Mouse (Mus musculus): Measurements from ENCODE around the gene Gm5089. TPM values are rescaled to one million over a fixed set of nuclear protein-coding genes. Genes with fewer than 3 reads are reported as not detected.
"Not testable (repeated sequence)": the region's sequence is repeated elsewhere in the genome, so short reads cannot be mapped to it uniquely, and the experiment has no call there.

Gm5089 gene
- polyA plus RNA-seq, 1 experiment from 2014 or later: 2.3 TPM

- H3K9me3 ChIP-seq: no peaks in the 10 kb centered on the region
- WGBS: 9% methylated on average over 23 of the region's 23 CpGs
- H3K4me3 ChIP-seq (replicated peaks): peak overlapping the region; percentile 11
- no peak for ATAC-seq
- H3K4me2 ChIP-seq (replicated peaks): peak overlapping the region; percentile 41
- peaks cover 33% of the 10 kb centered on the region for H3K4me1 ChIP-seq (replicated peaks)
- H3K27me3 ChIP-seq: peaks cover 91% of the 10 kb centered on the region
- H3K27ac ChIP-seq: peak overlapping the region; percentile 69
- H3K9ac ChIP-seq (replicated peaks): peak overlapping the region; percentile 52; the same call in 1 of the 2 replicates
- H3K36me3 ChIP-seq: no peaks in the 10 kb centered on the region
Measured at GRCm38 (mm10) chr14:122467926-122468841, 17.3 kb upstream of the Gm5089 start.

- Histone ChIP-seq H3K4me3 (replicated peaks) (no peak overlapping the region), H3K9ac (replicated peaks) (no peak overlapping the region), H3K27ac (no peak overlapping the region), H3K9me3 (no peaks in the 10 kb centered on the region), H3K36me3 (no peaks in the 10 kb centered on the region), H3K4me1 (replicated peaks) (peaks cover 37% of the 10 kb centered on the region), H3K4me2 (replicated peaks) (peak overlapping the region; percentile 12; the same call in 1 of the 2 replicates), H3K27me3 (peaks cover 95% of the 10 kb centered on the region)
- ATAC-seq: no peak
- WGBS: 33% methylated on average over 7 of the region's 7 CpGs
Measured at GRCm38 (mm10) chr14:122466756-122467362, 15.9 kb upstream of the Gm5089 start.

- H3K4me2 ChIP-seq (replicated peaks): peak overlapping the region; percentile 70
- H3K27me3 ChIP-seq: peaks cover 94% of the 10 kb centered on the region
- H3K9ac ChIP-seq (replicated peaks): peak overlapping the region; percentile 80; the same call in 1 of the 2 replicates
- H3K27ac ChIP-seq: peak overlapping the region; percentile 95
- no peaks in the 10 kb centered on the region for H3K36me3 ChIP-seq
- WGBS: 24% methylated on average over 13 of the region's 13 CpGs
- H3K4me3 ChIP-seq (replicated peaks): peak overlapping the region; percentile 65
- H3K4me1 ChIP-seq (replicated peaks): peaks cover 37% of the 10 kb centered on the region
- ATAC-seq: no peak
- no peaks in the 10 kb centered on the region for H3K9me3 ChIP-seq
Measured at GRCm38 (mm10) chr14:122465931-122466490, 15.1 kb upstream of the Gm5089 start.

GRCm38 (mm10) chr14:122464763-122465741, 14.1 kb upstream of the Gm5089 start, which contains the start of gene Zic5:
Gene Zic5, minus strand, starts transcription at chr14:122465677.
- Histone ChIP-seq H3K4me2 (replicated peaks) (peak within 1 kb of the TSS; percentile 70), H3K4me1 (replicated peaks) (peaks cover 37% of the 10 kb centered on the region), H3K27ac (peak within 1 kb of the TSS; percentile 95), H3K36me3 (no peaks in the 10 kb centered on the region), H3K9me3 (no peaks in the 10 kb centered on the region), H3K4me3 (replicated peaks) (peak within 1 kb of the TSS; percentile 65), H3K9ac (replicated peaks) (peak within 1 kb of the TSS; percentile 80), H3K27me3 (peaks cover 91% of the 10 kb centered on the region)
- ATAC-seq: peak; percentile 83
- WGBS: under 1% methylated on average over 46 of the region's 62 CpGs

- WGBS: 0% methylated on average over 29 of the region's 62 CpGs
- Histone ChIP-seq H3K27ac (peak overlapping the region; percentile 95), H3K36me3 (no peaks in the 10 kb centered on the region), H3K4me3 (replicated peaks) (peak overlapping the region; percentile 65), H3K4me2 (replicated peaks) (peak overlapping the region; percentile 70), H3K9me3 (no peaks in the 10 kb centered on the region), H3K4me1 (replicated peaks) (peaks cover 37% of the 10 kb centered on the region), H3K27me3 (peaks cover 89% of the 10 kb centered on the region), H3K9ac (replicated peaks) (peak overlapping the region; percentile 80)
- ATAC-seq: peak; percentile 12
Measured at GRCm38 (mm10) chr14:122464351-122464762, 13.4 kb upstream of the Gm5089 start.

GRCm38 (mm10) chr14:122463734-122464341, 12.9 kb upstream of the Gm5089 start:
- Histone ChIP-seq H3K4me2 (replicated peaks) (peak overlapping the region; percentile 70), H3K27ac (peak overlapping the region; percentile 95), H3K27me3 (peaks cover 84% of the 10 kb centered on the region), H3K9ac (replicated peaks) (peak overlapping the region; percentile 80), H3K4me3 (replicated peaks) (peak overlapping the region; percentile 65), H3K4me1 (replicated peaks) (peaks cover 37% of the 10 kb centered on the region)
- WGBS: 2% methylated on average over 58 of the region's 58 CpGs
- peak; percentile 34 for ATAC-seq
- not testable (repeated sequence) for H3K36me3 ChIP-seq, H3K9me3 ChIP-seq

- no peaks in the 10 kb centered on the region for H3K9me3 ChIP-seq
- peak overlapping the region; percentile 70 for H3K4me2 ChIP-seq (replicated peaks)
- under 1% methylated on average over 34 of the region's 40 CpGs for WGBS
- H3K4me3 ChIP-seq (replicated peaks): peak overlapping the region; percentile 65
- H3K36me3 ChIP-seq: no peaks in the 10 kb centered on the region
- H3K27me3 ChIP-seq: peaks cover 83% of the 10 kb centered on the region
- no peak for ATAC-seq
- peak overlapping the region; percentile 95 for H3K27ac ChIP-seq
- H3K4me1 ChIP-seq (replicated peaks): peaks cover 32% of the 10 kb centered on the region
- H3K9ac ChIP-seq (replicated peaks): peak overlapping the region; percentile 80
Measured at GRCm38 (mm10) chr14:122463080-122463691, 12.3 kb upstream of the Gm5089 start.

GRCm38 (mm10) chr14:122462689-122463079, 11.8 kb upstream of the Gm5089 start:
- no peaks in the 10 kb centered on the region for H3K36me3 ChIP-seq
- peak overlapping the region; percentile 65 for H3K4me3 ChIP-seq (replicated peaks)
- H3K9me3 ChIP-seq: no peaks in the 10 kb centered on the region
- ATAC-seq: no peak
- H3K9ac ChIP-seq (replicated peaks): peak overlapping the region; percentile 80
- H3K27ac ChIP-seq: peak overlapping the region; percentile 95
- WGBS: 5% methylated on average over 17 of the region's 17 CpGs
- H3K4me1 ChIP-seq (replicated peaks): peaks cover 32% of the 10 kb centered on the region
- H3K27me3 ChIP-seq: peaks cover 80% of the 10 kb centered on the region
- peak overlapping the region; percentile 70 for H3K4me2 ChIP-seq (replicated peaks)

- Histone ChIP-seq H3K9me3 (no peaks in the 10 kb centered on the region), H3K27me3 (peaks cover 74% of the 10 kb centered on the region), H3K4me2 (replicated peaks) (peak overlapping the region; percentile 70), H3K4me3 (replicated peaks) (peak overlapping the region; percentile 65), H3K36me3 (no peaks in the 10 kb centered on the region), H3K9ac (replicated peaks) (peak overlapping the region; percentile 80), H3K27ac (peak overlapping the region; percentile 95), H3K4me1 (replicated peaks) (peaks cover 32% of the 10 kb centered on the region)
- ATAC-seq: no peak
- WGBS: 10% methylated on average over 9 of the region's 9 CpGs
Measured at GRCm38 (mm10) chr14:122461966-122462365, 11.1 kb upstream of the Gm5089 start.

- Histone ChIP-seq H3K36me3 (no peaks in the 10 kb centered on the region), H3K4me3 (replicated peaks) (peak overlapping the region; percentile 65), H3K4me1 (replicated peaks) (peaks cover 32% of the 10 kb centered on the region), H3K9ac (replicated peaks) (peak overlapping the region; percentile 80), H3K27ac (peak overlapping the region; percentile 95), H3K9me3 (no peaks in the 10 kb centered on the region), H3K4me2 (replicated peaks) (peak overlapping the region; percentile 70), H3K27me3 (peaks cover 70% of the 10 kb centered on the region)
- 22% methylated on average over 3 of the region's 3 CpGs for WGBS
- ATAC-seq: no peak
Measured at GRCm38 (mm10) chr14:122461500-122461899, 10.6 kb upstream of the Gm5089 start.

Measured in midbrain, embryonic 13.5 days (tissue).